10 mouse cellular contexts compared by ENCODE assay signal in genomic region chr9:121301041-121301920, GRCm38 (mm10). TPM values are rescaled to one million over a fixed set of nuclear protein-coding genes. Genes with fewer than 3 reads are reported as not detected.
DNase-seq lines count a peak whose midpoint lies in the region; ATAC-seq lines count a peak whose summit lies in the region.
"Had no signal": no experiment of that assay in that cellular context is flagged by ENCODE, and none has a peak within 500 bp of the region (broad histone marks: within the 10 kb centered on the region; RNA-seq: fewer than 3 reads in every experiment).

No protein-coding gene starts in this region.

- intact Hi-C loops in gastrocnemius, postnatal 14 days (cut with DNase I; ENCODE audit: low total_unique reads), result loop anchor here (5.0 kb wide), 1 partner anchor 56 kb away; no protein-coding TSS in a partner anchor

- peaks cover 6% of the 10 kb centered on the region; the same call in 1 of the 2 replicates for H3K36me3 ChIP-seq in hindbrain, embryonic 10.5 days
- H3K36me3 ChIP-seq in midbrain, embryonic 16.5 days (ENCODE audit: control insufficient read depth, insufficient read depth, low read length), result no peaks in the 10 kb centered on the region
- H3K36me3 ChIP-seq: embryonic facial prominence, embryonic 12.5 days; limb, embryonic 15.5 days had no signal

- DNase-seq in gastrocnemius, postnatal 14 days, result peak; percentile 30
- DNase-seq in gastrocnemius, adult 8-10 months (ENCODE audit: low spot score in 2 of 2), result no peak
- peak; percentile 87 for DNase-seq in ES-CJ7 (ENCODE audit: low read depth, low spot score)
- DNase-seq in hindbrain, embryonic 10.5 days (ENCODE audit: low spot score), result no peak
- no peak for DNase-seq in cerebellum, postnatal 36 days
- no peak for DNase-seq in embryo, embryonic 10 days (ENCODE audit: low spot score)
- DNase-seq in urinary bladder, postnatal 25 days (ENCODE audit: low spot score), result no peak

- peak overlapping the region; percentile 97 for H3K27ac ChIP-seq in hindbrain, embryonic 10.5 days
- H3K27ac ChIP-seq in midbrain, embryonic 16.5 days (ENCODE audit: low read length), result no peak overlapping the region
- H3K27ac ChIP-seq: embryonic facial prominence, embryonic 12.5 days; limb, embryonic 15.5 days had no signal

- 76% methylated on average over 22 of the region's 22 CpGs for WGBS in hindbrain, embryonic 10.5 days
- 80% methylated on average over 22 of the region's 22 CpGs for WGBS in midbrain, embryonic 16.5 days

- H3K27me3 ChIP-seq in hindbrain, embryonic 10.5 days (ENCODE audit: insufficient read depth, poor library complexity, severe bottlenecking), result peaks cover 9% of the 10 kb centered on the region
- no peaks in the 10 kb centered on the region for H3K27me3 ChIP-seq in midbrain, embryonic 16.5 days (ENCODE audit: control insufficient read depth, insufficient read depth, low read depth, low read length)

- no peaks in the 10 kb centered on the region for H3K9me3 ChIP-seq in hindbrain, embryonic 10.5 days
- no peaks in the 10 kb centered on the region for H3K9me3 ChIP-seq in midbrain, embryonic 16.5 days (replicated peaks; ENCODE audit: control insufficient read depth, low read length, poor library complexity, severe bottlenecking)
- H3K9me3 ChIP-seq: embryonic facial prominence, embryonic 12.5 days; limb, embryonic 15.5 days had no signal

- no peak for ATAC-seq in midbrain, embryonic 16.5 days

- H3K4me1 ChIP-seq in hindbrain, embryonic 10.5 days (replicated peaks), result peaks cover 89% of the 10 kb centered on the region
- H3K4me1 ChIP-seq in midbrain, embryonic 16.5 days (ENCODE audit: control insufficient read depth, insufficient read depth, low read length), result peaks cover 35% of the 10 kb centered on the region

- no peak overlapping the region for H3K9ac ChIP-seq in midbrain, embryonic 16.5 days (ENCODE audit: low read depth, low read length)
- H3K9ac ChIP-seq: embryonic facial prominence, embryonic 12.5 days; limb, embryonic 15.5 days had no signal

- peak overlapping the region; percentile 14; the same call in 1 of the 2 replicates for H3K4me3 ChIP-seq in hindbrain, embryonic 10.5 days
- H3K4me3 ChIP-seq in midbrain, embryonic 16.5 days (ENCODE audit: low read depth, low read length), result no peak overlapping the region
- H3K4me3 ChIP-seq: embryonic facial prominence, embryonic 12.5 days; limb, embryonic 15.5 days had no signal

- peak overlapping the region; percentile 10; the same call in 1 of the 2 replicates for H3K4me2 ChIP-seq in midbrain, embryonic 16.5 days (ENCODE audit: low read length)
- H3K4me2 ChIP-seq: embryonic facial prominence, embryonic 12.5 days; limb, embryonic 15.5 days had no signal

RNA-seq across cellular contexts. Expression of gene Trak1, which starts 4.0 kb away (rescaled TPM):
- total RNA-seq in gastrocnemius, postnatal 14 days (2021), result 100 to 1,000 TPM; 167 to 178 TPM
- 100 to 1,000 TPM; 133 to 200 (median 169) TPM for total RNA-seq in gastrocnemius, adult 8-10 months (2022)
- 24.1 and 33.1 TPM in 2 replicates for polyA plus RNA-seq in hindbrain, embryonic 10.5 days (2016; fragmentation: Nextera tagmentation; extraction: Ambion mirVana)
- 53.8 and 60.6 TPM in 2 replicates for polyA plus RNA-seq in midbrain, embryonic 16.5 days (2015; fragmentation: Nextera tagmentation; extraction: Ambion mirVana)

RNA-seq across cellular contexts. Expression of gene Ulk4, which starts 24.3 kb away (rescaled TPM):
- under 1 TPM; 0.31 to 0.41 TPM for total RNA-seq in gastrocnemius, postnatal 14 days (2021)
- under 1 TPM in 1 of 4 experiments, not detected in 3; 0.44 TPM for total RNA-seq in gastrocnemius, adult 8-10 months (2022)
- polyA plus RNA-seq in hindbrain, embryonic 10.5 days (2016; fragmentation: Nextera tagmentation; extraction: Ambion mirVana), result 123 and 131 TPM in 2 replicates
- 102 and 112 TPM in 2 replicates for polyA plus RNA-seq in midbrain, embryonic 16.5 days (2015; fragmentation: Nextera tagmentation; extraction: Ambion mirVana)

Comparison
In these comparisons a context has a peak if more than half of its experiments do, and no peak if none do; other contexts are left out.
1. DNase-seq: peak in gastrocnemius, postnatal 14 days (single experiment) and ES-CJ7 (single experiment); none in gastrocnemius, adult 8-10 months (0 of 2), hindbrain, embryonic 10.5 days (single experiment), cerebellum, postnatal 36 days (0 of 2), embryo, embryonic 10 days (single experiment) and urinary bladder, postnatal 25 days (single experiment).